Mouse (Mus musculus) liver, adult 2 months (tissue): ENCODE measurements around the gene Xxylt1. TPM values are rescaled to one million over a fixed set of nuclear protein-coding genes. Genes with fewer than 3 reads are reported as not detected.

Experiments used
- DNase-seq: peaks from one replicate; pipeline ENCODE4 v3.0.0-alpha.2; 2011; ENCODE audit warnings: low read depth, low spot score; ENCODE audit errors: extremely low read depth
- H3K27ac ChIP-seq: fragments of 200-500 bp; replicated peaks from 2 replicates; pipeline ENCODE4 v1.5.1; 2012; ENCODE audit warnings: low read depth, mild to moderate bottlenecking, control low read depth, inconsistent platforms, low read length; ENCODE audit not compliant: insufficient read depth
- H3K27me3 ChIP-seq: fragments of 200-500 bp; 2 replicates; pipeline ENCODE4 v1.6.1; 2012; ENCODE audit warnings: mild to moderate bottlenecking, moderate library complexity, low read length, inconsistent platforms; ENCODE audit not compliant: control insufficient read depth, insufficient read depth
- H3K36me3 ChIP-seq: fragments of 200-500 bp; 2 replicates; pipeline ENCODE4 v1.6.1; 2012; ENCODE audit warnings: low read length, inconsistent platforms; ENCODE audit not compliant: control insufficient read depth, insufficient read depth
- H3K4me1 ChIP-seq: fragments of 200-500 bp; 2 replicates; pipeline ENCODE4 v1.6.1; 2011; ENCODE audit warnings: low read length; ENCODE audit not compliant: control insufficient read depth, insufficient read depth
- H3K4me3 ChIP-seq: fragments of 200-500 bp; 2 replicates; pipeline ENCODE4 v1.5.1; 2011; ENCODE audit warnings: low read depth, mild to moderate bottlenecking, control low read depth, low read length, moderate library complexity; ENCODE audit not compliant: insufficient read depth
- H3K79me2 ChIP-seq: fragments of 200-500 bp; 2 replicates; pipeline ENCODE4 v1.6.1; 2012; ENCODE audit warnings: inconsistent platforms, mild to moderate bottlenecking, low read length, moderate library complexity; ENCODE audit not compliant: control insufficient read depth, insufficient read depth
- H3K9ac ChIP-seq: fragments of 200-500 bp; 2 replicates; pipeline ENCODE4 v1.6.1; 2012; ENCODE audit warnings: low read depth, mild to moderate bottlenecking, control low read depth, inconsistent platforms, low read length
- CTCF ChIP-seq: fragments of 200-500 bp; IDR thresholded peaks from 2 replicates; pipeline ENCODE4 v1.5.1; 2011; ENCODE audit warnings: low read depth, low read length, control low read depth
- POLR2A ChIP-seq: fragments of 200-500 bp; IDR thresholded peaks from 2 replicates; pipeline ENCODE4 v1.6.1; 2011; ENCODE audit warnings: low read length, control low read depth; ENCODE audit not compliant: insufficient read depth; ENCODE audit errors: extremely low read depth
- WGBS: fragments of 180-500 bp; shearing (Covaris S2); methylation state at CpG from one replicate; pipeline ENCODE4 v1.1.7; 2018; 5-methylcytosine and 5-hydroxymethylcytosine counted together
- polyA plus RNA-seq: library from polyadenylated mRNA; depleted of rRNA; stranded (reverse); fragments of >200 nt; gene quantifications from 2 replicates; pipeline ENCODE4 v1.2.3, GENCODE M21; 2012
- total RNA-seq: library from RNA; depleted of rRNA; stranded (reverse); fragments of >200 nt; gene quantifications from 2 replicates; pipeline ENCODE4 v1.2.3, GENCODE M21; 2014

The Xxylt1 gene
- total and polyA plus RNA-seq, 2 experiments: 1.1 to 2.1 TPM

DNA sequence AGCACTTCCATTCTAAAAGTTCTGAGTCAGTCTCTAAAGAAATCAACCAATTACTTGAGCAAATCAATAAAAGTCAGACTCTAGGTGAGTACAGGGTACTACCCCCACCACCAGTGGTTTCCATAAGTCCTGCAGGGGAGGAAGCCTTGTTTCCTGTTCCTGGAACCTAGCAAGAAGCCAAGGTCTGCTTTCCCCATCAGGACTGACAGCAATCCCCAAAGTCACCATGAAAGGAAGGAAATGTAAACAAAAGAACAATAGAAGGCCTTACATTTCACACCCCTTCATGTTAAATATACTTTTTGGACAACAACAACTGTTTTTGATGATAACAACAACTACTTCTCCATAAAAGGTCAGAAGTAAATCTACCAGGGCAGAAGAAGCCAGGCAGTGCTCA is 53.6 kb downstream of the Xxylt1 start:
- DNase-seq: no peak
- TF ChIP-seq CTCF: no peak
- TF ChIP-seq POLR2A: no peak
- H3K36me3 ChIP-seq: no peaks in the 10 kb centered on the region
- H3K27ac ChIP-seq: no peak overlapping the region
- H3K4me3 ChIP-seq: no peak overlapping the region
- no peak overlapping the region for H3K9ac ChIP-seq
- H3K27me3 ChIP-seq: no peaks in the 10 kb centered on the region
- H3K4me1 ChIP-seq: peaks cover 6% of the 10 kb centered on the region; the same call in 1 of the 2 replicates
- no peaks in the 10 kb centered on the region; the same call in 1 of the 2 replicates for H3K79me2 ChIP-seq

DNA sequence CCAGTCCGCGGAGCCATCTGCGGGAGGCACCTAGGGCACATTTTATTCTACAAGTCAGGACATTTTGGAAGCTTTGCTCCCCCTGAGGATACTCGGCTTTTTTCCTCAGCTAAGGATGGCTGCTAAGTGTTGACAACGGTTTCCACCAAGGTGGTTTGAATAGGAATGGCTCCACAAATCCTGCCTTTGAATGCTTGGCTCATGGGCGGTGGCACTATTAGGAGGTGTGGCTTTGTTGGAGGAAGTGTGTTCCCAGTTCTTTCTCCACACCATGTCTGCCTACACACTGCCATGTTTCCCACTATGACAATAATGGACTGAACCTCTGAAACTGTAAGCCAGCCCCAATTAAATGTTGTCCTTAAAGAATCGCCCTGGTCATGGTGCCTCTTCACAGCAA is 55.7 kb downstream of the Xxylt1 start:
- Histone ChIP-seq H3K36me3 (no peaks in the 10 kb centered on the region), H3K4me1 (peaks cover 9% of the 10 kb centered on the region; the same call in 1 of the 2 replicates), H3K4me3 (no peak overlapping the region), H3K9ac (no peak overlapping the region), H3K27me3 (no peaks in the 10 kb centered on the region), H3K79me2 (no peaks in the 10 kb centered on the region; the same call in 1 of the 2 replicates), H3K27ac (no peak overlapping the region)
- WGBS: 91% methylated on average over 7 of the region's 7 CpGs
- no peak for DNase-seq
- TF ChIP-seq POLR2A: no peak
- no peak for TF ChIP-seq CTCF

DNA sequence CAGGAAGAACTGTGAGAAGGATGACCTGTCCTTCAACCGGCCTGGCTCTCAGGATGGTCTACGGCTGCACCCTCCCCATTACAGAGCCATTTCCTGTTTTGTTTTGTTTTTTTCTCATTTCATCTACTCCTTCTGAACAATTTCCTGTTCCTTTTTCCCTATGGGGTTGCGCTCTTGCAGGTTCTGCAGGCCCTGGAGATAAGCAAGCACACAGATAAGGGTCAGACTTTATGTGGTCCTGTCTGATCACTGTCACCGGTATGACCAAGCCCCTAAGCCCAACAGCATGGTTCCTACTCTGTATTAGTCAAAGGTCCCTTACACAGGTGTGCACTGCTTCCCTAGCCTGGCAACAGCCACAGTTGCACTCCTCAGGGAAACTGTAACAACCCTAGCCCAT is 56.2 kb downstream of the Xxylt1 start:
- Histone ChIP-seq H3K79me2 (no peaks in the 10 kb centered on the region; the same call in 1 of the 2 replicates), H3K36me3 (no peaks in the 10 kb centered on the region), H3K4me3 (no peak overlapping the region), H3K27me3 (no peaks in the 10 kb centered on the region), H3K27ac (no peak overlapping the region), H3K9ac (no peak overlapping the region), H3K4me1 (peaks cover 7% of the 10 kb centered on the region; the same call in 1 of the 2 replicates)
- DNase-seq: no peak
- whole genome bisulfite sequencing: 66% methylated on average over 4 of the region's 4 CpGs
- TF ChIP-seq CTCF: no peak
- TF ChIP-seq POLR2A: no peak

DNA sequence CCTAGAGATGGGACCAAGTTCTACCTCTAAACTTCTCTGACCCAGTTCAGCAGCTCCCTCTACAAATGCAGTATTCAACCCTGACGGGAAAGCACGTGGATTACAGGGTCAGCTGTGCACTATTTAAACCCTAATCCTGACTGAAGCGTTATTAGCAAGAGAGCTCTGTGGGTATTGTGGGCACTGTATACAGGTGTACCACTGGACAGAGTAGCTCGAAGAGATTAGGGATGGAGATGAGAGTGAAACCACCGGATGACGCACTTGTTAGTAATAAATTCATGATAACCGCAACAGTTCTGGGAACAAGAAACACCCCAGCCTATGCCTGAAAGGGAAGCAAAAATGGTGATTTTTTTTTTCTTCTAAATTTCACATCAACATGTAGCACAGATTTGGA is 57.0 kb downstream of the Xxylt1 start:
- DNase-seq: no peak
- no peak for TF ChIP-seq CTCF
- 87% methylated on average over 7 of the region's 7 CpGs for WGBS

DNA sequence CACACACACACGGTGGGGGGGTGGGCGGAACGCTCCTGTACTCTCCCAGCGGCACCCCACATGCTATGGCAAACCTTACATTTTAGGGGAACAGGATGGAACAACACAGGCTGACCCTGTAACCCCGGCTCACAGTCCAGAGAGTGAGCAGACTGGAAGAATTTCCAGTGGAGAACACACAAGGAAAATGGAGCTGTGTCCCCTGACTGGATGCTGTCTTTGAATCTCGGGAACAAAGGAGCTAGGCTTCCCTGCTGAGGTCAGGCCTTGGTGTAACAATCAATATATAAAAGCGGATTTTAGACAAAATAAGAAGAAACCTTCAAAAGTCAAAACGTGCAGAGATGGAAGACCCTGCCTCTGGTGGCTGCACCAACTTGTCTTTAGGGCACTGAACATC is 57.4 kb downstream of the Xxylt1 start:
- H3K4me1 ChIP-seq: peaks cover 4% of the 10 kb centered on the region; the same call in 1 of the 2 replicates
- H3K36me3 ChIP-seq: no peaks in the 10 kb centered on the region
- H3K27me3 ChIP-seq: no peaks in the 10 kb centered on the region
- no peak for DNase-seq
- no peaks in the 10 kb centered on the region; the same call in 1 of the 2 replicates for H3K79me2 ChIP-seq
- no peak overlapping the region for H3K27ac ChIP-seq
- no peak overlapping the region for H3K9ac ChIP-seq
- TF ChIP-seq POLR2A (no peak), CTCF (no peak)
- 90% methylated on average over 8 of the region's 8 CpGs for WGBS
- no peak overlapping the region for H3K4me3 ChIP-seq

More for the DNA sequence above, 57.0 kb downstream of the Xxylt1 start:
- Histone ChIP-seq H3K27ac (no peak overlapping the region), H3K4me1 (peaks cover 7% of the 10 kb centered on the region; the same call in 1 of the 2 replicates), H3K9ac (no peak overlapping the region), H3K4me3 (no peak overlapping the region), H3K36me3 (no peaks in the 10 kb centered on the region), H3K79me2 (no peaks in the 10 kb centered on the region; the same call in 1 of the 2 replicates), H3K27me3 (no peaks in the 10 kb centered on the region)

DNA sequence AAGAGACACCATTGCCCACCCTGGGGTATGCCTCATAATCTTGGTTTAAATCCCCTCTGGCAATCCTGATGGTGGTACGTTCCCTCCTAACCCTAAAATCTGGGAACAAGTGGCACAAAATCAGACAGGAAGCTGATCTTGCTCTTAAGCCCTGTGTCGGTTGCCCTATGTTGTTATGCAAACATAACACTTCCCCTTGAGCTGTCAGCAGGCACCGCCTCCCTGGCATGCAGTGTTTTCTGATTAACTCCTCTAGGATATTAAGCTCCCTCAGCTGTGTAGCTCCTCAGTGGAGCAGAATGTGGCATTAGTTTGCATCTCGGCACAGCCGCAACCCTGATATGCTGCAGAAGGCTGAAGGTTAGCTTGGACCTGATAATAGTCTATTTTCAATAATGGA is 58.9 kb downstream of the Xxylt1 start:
- no peak for DNase-seq
- H3K4me1 ChIP-seq: peaks cover 4% of the 10 kb centered on the region; the same call in 1 of the 2 replicates
- TF ChIP-seq POLR2A: no peak
- no peak for TF ChIP-seq CTCF
- WGBS: 55% methylated on average over 5 of the region's 5 CpGs
- no peaks in the 10 kb centered on the region for H3K27me3 ChIP-seq
- H3K79me2 ChIP-seq: no peaks in the 10 kb centered on the region; the same call in 1 of the 2 replicates
- no peaks in the 10 kb centered on the region for H3K36me3 ChIP-seq
- no peak overlapping the region for H3K4me3 ChIP-seq
- no peak overlapping the region for H3K9ac ChIP-seq
- H3K27ac ChIP-seq: no peak overlapping the region
